Comparison of ENCODE assay signal across 22 mouse cellular contexts in genomic region chr9:7785396-7785795, GRCm38 (mm10). TPM values are rescaled to one million over a fixed set of nuclear protein-coding genes. Genes with fewer than 3 reads are reported as not detected.
DNase-seq lines count a peak whose midpoint lies in the region; ATAC-seq and TF ChIP-seq lines count a peak whose summit lies in the region.
"Had no signal": no experiment of that assay in that cellular context is flagged by ENCODE, and none has a peak within 500 bp of the region (broad histone marks: within the 10 kb centered on the region; RNA-seq: fewer than 3 reads in every experiment).

No protein-coding gene starts in this region.

- no peak for TF ChIP-seq EP300 in liver, postnatal 0 days (IDR thresholded peaks at IDR 0.05; ENCODE audit: low read depth)

- H3K4me3 ChIP-seq in gastrocnemius, adult 2 months = no peak overlapping the region
- no peak overlapping the region for H3K4me3 ChIP-seq in liver, postnatal 0 days (ENCODE audit: low read depth, low read length)
- H3K4me3 ChIP-seq in liver, embryonic 12.5 days = no peak overlapping the region
- H3K4me3 ChIP-seq in thymus, adult 2 months (ENCODE audit: control insufficient read depth, insufficient read depth, low read length) = no peak overlapping the region
- H3K4me3 ChIP-seq in kidney, embryonic 14.5 days (ENCODE audit: low read length) = no peak overlapping the region
- H3K4me3 ChIP-seq: erythroblast, embryonic 14.5 days; forebrain, embryonic 12.5 days; hindbrain, embryonic 10.5 days; intestine, embryonic 15.5 days; lung, embryonic 15.5 days; neural tube, embryonic 12.5 days; stomach, embryonic 15.5 days had no signal

- no peaks in the 10 kb centered on the region for H3K27me3 ChIP-seq in liver, postnatal 0 days (ENCODE audit: insufficient read depth, low read length)
- H3K27me3 ChIP-seq in liver, embryonic 12.5 days (replicated peaks) = no peaks in the 10 kb centered on the region
- no peaks in the 10 kb centered on the region for H3K27me3 ChIP-seq in thymus, adult 2 months (ENCODE audit: control insufficient read depth, insufficient read depth, low read length)
- no peaks in the 10 kb centered on the region for H3K27me3 ChIP-seq in kidney, embryonic 14.5 days (ENCODE audit: control insufficient read depth, insufficient read depth, low read length)
- H3K27me3 ChIP-seq: forebrain, embryonic 12.5 days; intestine, embryonic 15.5 days; lung, embryonic 15.5 days; neural tube, embryonic 12.5 days; stomach, embryonic 15.5 days had no signal

- H3K9me3 ChIP-seq in liver, postnatal 0 days (ENCODE audit: low read length) = no peaks in the 10 kb centered on the region
- no peaks in the 10 kb centered on the region for H3K9me3 ChIP-seq in liver, embryonic 12.5 days (replicated peaks)
- no peaks in the 10 kb centered on the region for H3K9me3 ChIP-seq in kidney, embryonic 14.5 days (ENCODE audit: control insufficient read depth, low read length)
- H3K9me3 ChIP-seq: forebrain, embryonic 12.5 days; hindbrain, embryonic 10.5 days; intestine, embryonic 15.5 days; lung, embryonic 15.5 days; neural tube, embryonic 12.5 days; stomach, embryonic 15.5 days had no signal

- H3K27ac ChIP-seq in gastrocnemius, adult 2 months = peak overlapping the region; percentile 66
- H3K27ac ChIP-seq in liver, postnatal 0 days (ENCODE audit: low read depth) = peak overlapping the region; percentile 64; the same call in 1 of the 2 replicates
- H3K27ac ChIP-seq in liver, embryonic 12.5 days = no peak overlapping the region
- H3K27ac ChIP-seq in thymus, adult 2 months (ENCODE audit: control insufficient read depth, insufficient read depth, low read length) = peak overlapping the region; percentile 55; the same call in 1 of the 2 replicates
- no peak overlapping the region for H3K27ac ChIP-seq in kidney, embryonic 14.5 days (ENCODE audit: low read depth, low read length)
- H3K27ac ChIP-seq: hindbrain, embryonic 10.5 days; intestine, embryonic 15.5 days; lung, embryonic 15.5 days; neural tube, embryonic 12.5 days; stomach, embryonic 15.5 days had no signal

- H3K36me3 ChIP-seq in liver, postnatal 0 days (replicated peaks; ENCODE audit: insufficient read depth, low read length) = peaks cover 10% of the 10 kb centered on the region
- H3K36me3 ChIP-seq in liver, embryonic 12.5 days = peaks cover 63% of the 10 kb centered on the region
- peaks cover 16% of the 10 kb centered on the region for H3K36me3 ChIP-seq in thymus, adult 2 months (ENCODE audit: control insufficient read depth, insufficient read depth, low read length)
- H3K36me3 ChIP-seq in kidney, embryonic 14.5 days (ENCODE audit: control insufficient read depth, insufficient read depth, low read length) = peaks cover 2% of the 10 kb centered on the region; the same call in 1 of the 2 replicates
- H3K36me3 ChIP-seq: intestine, embryonic 15.5 days had no signal

- peak overlapping the region; percentile 10; the same call in 1 of the 2 replicates for H3K4me2 ChIP-seq in liver, postnatal 0 days (ENCODE audit: low read depth, low read length)
- H3K4me2 ChIP-seq in liver, embryonic 12.5 days = no peak overlapping the region
- H3K4me2 ChIP-seq in kidney, embryonic 14.5 days (replicated peaks; ENCODE audit: low read depth, low read length) = no peak overlapping the region
- H3K4me2 ChIP-seq: forebrain, embryonic 12.5 days; intestine, embryonic 15.5 days; lung, embryonic 15.5 days; neural tube, embryonic 12.5 days; stomach, embryonic 15.5 days had no signal

- no peak for TF ChIP-seq POLR2A in thymus, adult 2 months (IDR thresholded peaks at IDR 0.05; ENCODE audit: control insufficient read depth, extremely low read depth, insufficient read depth, low read length, poor library complexity)

- no peak overlapping the region for H3K9ac ChIP-seq in liver, postnatal 0 days (replicated peaks)
- H3K9ac ChIP-seq in liver, embryonic 12.5 days = no peak overlapping the region
- no peak overlapping the region for H3K9ac ChIP-seq in kidney, embryonic 14.5 days (ENCODE audit: low read depth, low read length)
- H3K9ac ChIP-seq: forebrain, embryonic 12.5 days; intestine, embryonic 15.5 days; lung, embryonic 15.5 days; neural tube, embryonic 12.5 days; stomach, embryonic 15.5 days had no signal

- ATAC-seq in liver, postnatal 0 days = no peak
- no peak for ATAC-seq in liver, embryonic 12.5 days
- ATAC-seq in kidney, embryonic 14.5 days (ENCODE audit: low FRiP score, low TSS enrichment) = no peak
- ATAC-seq: hindbrain, embryonic 16.5 days had no signal

- 86% methylated on average over 3 of the region's 3 CpGs for WGBS in liver, postnatal 0 days (ENCODE audit: insufficient replicate concordance)
- WGBS in liver, embryonic 12.5 days (ENCODE audit: insufficient replicate concordance) = 85% methylated on average over 3 of the region's 3 CpGs
- 91% methylated on average over 3 of the region's 3 CpGs for WGBS in thymus, adult 2 months
- 86% methylated on average over 3 of the region's 3 CpGs for WGBS in kidney, embryonic 14.5 days

- H3K4me1 ChIP-seq in liver, postnatal 0 days (ENCODE audit: insufficient read depth) = peaks cover 21% of the 10 kb centered on the region
- H3K4me1 ChIP-seq in liver, embryonic 12.5 days = peaks cover 62% of the 10 kb centered on the region
- peaks cover 13% of the 10 kb centered on the region for H3K4me1 ChIP-seq in thymus, adult 2 months (replicated peaks; ENCODE audit: control insufficient read depth, insufficient read depth, low read length)
- no peaks in the 10 kb centered on the region for H3K4me1 ChIP-seq in kidney, embryonic 14.5 days (ENCODE audit: control insufficient read depth, insufficient read depth, low read length)
- H3K4me1 ChIP-seq: lung, embryonic 15.5 days; neural tube, embryonic 12.5 days; stomach, embryonic 15.5 days had no signal

- DNase-seq in gastrocnemius, adult 2 months = no peak
- DNase-seq in gastrocnemius, postnatal 36 days = no peak
- DNase-seq in liver, postnatal 0 days = no peak
- DNase-seq in thymus, adult 2 months = no peak
- no peak for DNase-seq in thymus, postnatal 25 days
- DNase-seq in T-cell, adult 2 months (ENCODE audit: low spot score) = no peak
- DNase-seq: adrenal gland, postnatal 14 days; cerebellum, adult 9-10 months; kidney, adult 9 months; kidney, postnatal 25 days; midbrain, embryonic 14.5 days; right cerebral cortex, postnatal 14 days had no signal

- intact Hi-C loops in gastrocnemius, adult 2 months (cut with DNase I) = no loop called here
- intact Hi-C loops in gastrocnemius, postnatal 36 days (cut with DNase I) = no loop called here

- TF ChIP-seq CTCF in gastrocnemius, adult 2 months (IDR thresholded peaks at IDR 0.05) = no peak
- TF ChIP-seq CTCF in liver, postnatal 0 days (IDR thresholded peaks at IDR 0.05; ENCODE audit: low read depth) = no peak
- TF ChIP-seq CTCF in thymus, adult 2 months (IDR thresholded peaks at IDR 0.05; ENCODE audit: borderline replicate concordance, control insufficient read depth, extremely low read depth, insufficient read depth, low read length, poor library complexity) = no peak

RNA-seq across cellular contexts. Expression of gene Tmem123, which starts 21.6 kb away (rescaled TPM):
- 10 to 100 TPM; 21.7 to 25.5 TPM for total RNA-seq in gastrocnemius, adult 2 months (2021)
- total RNA-seq in gastrocnemius, postnatal 36 days (2021) = 10 to 100 TPM; 17.2 to 21.2 TPM
- 27.7 and 29.2 TPM in 2 replicates for polyA plus RNA-seq in liver, postnatal 0 days (2015; fragmentation: Nextera tagmentation; extraction: Ambion mirVana)
- 59.4 and 60.3 TPM in 2 replicates for polyA plus RNA-seq in liver, embryonic 12.5 days (2016; fragmentation: Nextera tagmentation; extraction: Ambion mirVana)
- polyA plus RNA-seq in thymus, adult 2 months (2012; rRNA removed) = 123 and 128 TPM in 2 replicates
- 65.8 and 114 TPM in 2 replicates for polyA plus RNA-seq in kidney, embryonic 14.5 days (2014; fragmentation: Nextera tagmentation; extraction: Ambion mirVana)

RNA-seq across cellular contexts. Expression of gene Birc2, which starts 51.5 kb away (rescaled TPM):
- total RNA-seq in gastrocnemius, adult 2 months (2021) = 10 to 100 TPM; 21.9 to 22.0 TPM
- 10 to 100 TPM; 18.1 to 21.0 TPM for total RNA-seq in gastrocnemius, postnatal 36 days (2021)
- polyA plus RNA-seq in liver, postnatal 0 days (2015; fragmentation: Nextera tagmentation; extraction: Ambion mirVana) = 11.8 and 13.8 TPM in 2 replicates
- 15.0 and 15.6 TPM in 2 replicates for polyA plus RNA-seq in liver, embryonic 12.5 days (2016; fragmentation: Nextera tagmentation; extraction: Ambion mirVana)
- polyA plus RNA-seq in thymus, adult 2 months (2012; rRNA removed) = 43.5 and 43.6 TPM in 2 replicates
- polyA plus RNA-seq in kidney, embryonic 14.5 days (2014; fragmentation: Nextera tagmentation; extraction: Ambion mirVana) = 30.3 and 41.7 TPM in 2 replicates

Comparison
In these comparisons a context has a peak if more than half of its experiments do, and no peak if none do; other contexts are left out.
1. H3K27ac ChIP-seq: peak in gastrocnemius, adult 2 months (single experiment), liver, postnatal 0 days (single experiment) and thymus, adult 2 months (single experiment); none in liver, embryonic 12.5 days (single experiment) and kidney, embryonic 14.5 days (single experiment).